Mouse (Mus musculus) forebrain, postnatal 0 days (tissue): ENCODE measurements around the gene Zfp324. TPM values are rescaled to one million over a fixed set of nuclear protein-coding genes. Genes with fewer than 3 reads are reported as not detected.

Source experiments
- ATAC-seq: fragments of 200-750 bp; cut with Nextera tagmentation; 2 replicates; pipeline ENCODE4 v1.8.0; 2017; ENCODE audit warnings: mild to moderate bottlenecking, moderate library complexity
- DNase-seq: peaks from one replicate; pipeline ENCODE4 v3.0.0-alpha.2; 2015
- H3K27ac ChIP-seq: fragments of 300-500 bp; sonication (generic); 2 replicates; pipeline ENCODE4 v1.5.1; 2014; ENCODE audit warnings: low read depth, mild to moderate bottlenecking, antibody characterized with exemption, low read length, moderate library complexity, mixed read lengths
- H3K27me3 ChIP-seq: fragments of 300-500 bp; sonication (generic); 2 replicates; pipeline ENCODE4 v1.6.1; 2014; ENCODE audit warnings: mild to moderate bottlenecking, low read length, mixed read lengths; ENCODE audit not compliant: insufficient read depth
- H3K36me3 ChIP-seq: fragments of 300-500 bp; sonication (generic); 2 replicates; pipeline ENCODE4 v1.6.1; 2014; ENCODE audit warnings: mild to moderate bottlenecking, moderate library complexity; ENCODE audit not compliant: insufficient read depth
- H3K4me1 ChIP-seq: fragments of 300-500 bp; sonication (generic); 2 replicates; pipeline ENCODE4 v1.6.1; 2014; ENCODE audit warnings: antibody characterized with exemption; ENCODE audit not compliant: insufficient read depth
- H3K4me2 ChIP-seq: fragments of 300-500 bp; sonication (generic); 2 replicates; pipeline ENCODE4 v1.6.1; 2014; ENCODE audit warnings: low read depth, mild to moderate bottlenecking, moderate library complexity
- H3K4me3 ChIP-seq: fragments of 300-500 bp; sonication (generic); 2 replicates; pipeline ENCODE4 v1.5.1; 2014; ENCODE audit warnings: low read depth, low read length, mixed read lengths
- H3K9ac ChIP-seq: fragments of 300-500 bp; sonication (generic); 2 replicates; pipeline ENCODE4 v1.6.1; 2014; ENCODE audit warnings: mild to moderate bottlenecking
- H3K9me3 ChIP-seq: fragments of 300-500 bp; sonication (generic); 2 replicates; pipeline ENCODE4 v1.6.1; 2016; ENCODE audit warnings: low read length
- CTCF ChIP-seq: sonication (generic); IDR thresholded peaks from 2 replicates; pipeline ENCODE4 v1.5.1; 2016; ENCODE audit warnings: antibody characterized with exemption, control low read depth, low read depth
- WGBS: fragments of 180-500 bp; shearing (Covaris S2); extraction: QIAGEN DNeasy Blood & Tissue Kit; methylation state at CpG from one replicate; pipeline ENCODE4 v1.1.7; 2014; 5-methylcytosine and 5-hydroxymethylcytosine counted together
- polyA plus RNA-seq: library from polyadenylated mRNA; unstranded; fragments of >200 nt; fragmentation: Nextera tagmentation; extraction: Ambion mirVana; gene quantifications from 2 replicates; pipeline ENCODE4 v1.2.1, GENCODE M21; 2015
- total RNA-seq: library from RNA; depleted of rRNA; stranded (reverse); fragments of >200 nt; gene quantifications from 2 replicates; pipeline ENCODE4 v1.2.3, GENCODE M21; 2014

Gene Zfp324
- total and polyA plus RNA-seq, 2 experiments from 2014 or later, result 8.8 to 32.9 TPM

- Histone ChIP-seq H3K4me3 (peak overlapping the region; percentile 47), H3K4me2 (peak overlapping the region; percentile 87), H3K9me3 (no peaks in the 10 kb centered on the region), H3K9ac (peak overlapping the region; percentile 64), H3K36me3 (no peaks in the 10 kb centered on the region), H3K4me1 (peaks cover 9% of the 10 kb centered on the region), H3K27me3 (no peaks in the 10 kb centered on the region), H3K27ac (peak overlapping the region; percentile 90)
- WGBS, result 8% methylated on average over 35 of the region's 35 CpGs
- TF ChIP-seq CTCF, result peak; percentile 33
- peak; percentile 98 for ATAC-seq
- peak; percentile 98 for DNase-seq
Measured at GRCm38 (mm10) chr7:12949032-12949871, 16.4 kb upstream of the Zfp324 start.

GRCm38 (mm10) chr7:12949872-12950229 lies 15.8 kb upstream of the Zfp324 start:
- Histone ChIP-seq H3K27me3 (no peaks in the 10 kb centered on the region), H3K9me3 (no peaks in the 10 kb centered on the region), H3K4me3 (peak overlapping the region; percentile 47), H3K27ac (peak overlapping the region; percentile 90), H3K4me1 (peaks cover 9% of the 10 kb centered on the region), H3K9ac (peak overlapping the region; percentile 64), H3K4me2 (peak overlapping the region; percentile 87), H3K36me3 (no peaks in the 10 kb centered on the region)
- ATAC-seq (no peak), DNase-seq (no peak)
- 11% methylated on average over 16 of the region's 16 CpGs for WGBS
- no peak for TF ChIP-seq CTCF

- Histone ChIP-seq H3K4me2 (no peak overlapping the region), H3K4me1 (peaks cover 4% of the 10 kb centered on the region; the same call in 1 of the 2 replicates), H3K36me3 (no peaks in the 10 kb centered on the region), H3K27me3 (no peaks in the 10 kb centered on the region), H3K9ac (no peak overlapping the region), H3K27ac (no peak overlapping the region), H3K9me3 (no peaks in the 10 kb centered on the region), H3K4me3 (no peak overlapping the region)
- TF ChIP-seq CTCF, result peak; percentile 40; the same call in 1 of the 2 replicates
- 47% methylated on average over 3 of the region's 3 CpGs for WGBS
- DNase-seq (no peak), ATAC-seq (no peak)
Measured at GRCm38 (mm10) chr7:12954896-12955295, 10.7 kb upstream of the Zfp324 start.

- no peak for DNase-seq
- Histone ChIP-seq H3K9ac (no peak overlapping the region), H3K9me3 (no peaks in the 10 kb centered on the region), H3K36me3 (no peaks in the 10 kb centered on the region), H3K27me3 (no peaks in the 10 kb centered on the region), H3K4me2 (no peak overlapping the region), H3K4me3 (no peak overlapping the region), H3K4me1 (no peaks in the 10 kb centered on the region), H3K27ac (no peak overlapping the region)
- WGBS, result 69% methylated on average over 5 of the region's 5 CpGs
- no peak for ATAC-seq
- no peak for TF ChIP-seq CTCF
Measured at GRCm38 (mm10) chr7:12957511-12957910, 8.1 kb upstream of the Zfp324 start.

GRCm38 (mm10) chr7:12958948-12959347 lies 6.7 kb upstream of the Zfp324 start:
- Histone ChIP-seq H3K9ac (no peak overlapping the region), H3K36me3 (no peaks in the 10 kb centered on the region), H3K27ac (no peak overlapping the region), H3K9me3 (no peaks in the 10 kb centered on the region), H3K4me1 (no peaks in the 10 kb centered on the region), H3K4me2 (no peak overlapping the region), H3K27me3 (no peaks in the 10 kb centered on the region), H3K4me3 (no peak overlapping the region)
- ATAC-seq (no peak), DNase-seq (no peak)
- 79% methylated on average over 4 of the region's 4 CpGs for WGBS
- no peak for TF ChIP-seq CTCF

- WGBS, result 8% methylated on average over 4 of the region's 4 CpGs
- Histone ChIP-seq H3K9me3 (no peaks in the 10 kb centered on the region), H3K4me2 (no peak overlapping the region), H3K4me1 (no peaks in the 10 kb centered on the region), H3K4me3 (no peak overlapping the region), H3K27me3 (no peaks in the 10 kb centered on the region), H3K9ac (no peak overlapping the region), H3K36me3 (no peaks in the 10 kb centered on the region), H3K27ac (no peak overlapping the region)
- ATAC-seq, result no peak
- TF ChIP-seq CTCF, result no peak
- no peak for DNase-seq
Measured at GRCm38 (mm10) chr7:12959718-12960117, 5.9 kb upstream of the Zfp324 start.

- Histone ChIP-seq H3K36me3 (no peaks in the 10 kb centered on the region), H3K9ac (peak overlapping the region; percentile 62), H3K4me2 (peak overlapping the region; percentile 64), H3K27me3 (no peaks in the 10 kb centered on the region), H3K27ac (peak overlapping the region; percentile 89), H3K9me3 (no peaks in the 10 kb centered on the region), H3K4me1 (peaks cover under 1% of the 10 kb centered on the region; the same call in 1 of the 2 replicates), H3K4me3 (peak overlapping the region; percentile 52)
- WGBS, result 1% methylated on average over 29 of the region's 29 CpGs
- no peak for TF ChIP-seq CTCF
- DNase-seq, result peak; percentile 90
- ATAC-seq, result peak; percentile 80
Measured at GRCm38 (mm10) chr7:12961511-12962141, 4.0 kb upstream of the Zfp324 start.
